ENCODE assay signal across 18 mouse cellular contexts in the genomic region with DNA sequence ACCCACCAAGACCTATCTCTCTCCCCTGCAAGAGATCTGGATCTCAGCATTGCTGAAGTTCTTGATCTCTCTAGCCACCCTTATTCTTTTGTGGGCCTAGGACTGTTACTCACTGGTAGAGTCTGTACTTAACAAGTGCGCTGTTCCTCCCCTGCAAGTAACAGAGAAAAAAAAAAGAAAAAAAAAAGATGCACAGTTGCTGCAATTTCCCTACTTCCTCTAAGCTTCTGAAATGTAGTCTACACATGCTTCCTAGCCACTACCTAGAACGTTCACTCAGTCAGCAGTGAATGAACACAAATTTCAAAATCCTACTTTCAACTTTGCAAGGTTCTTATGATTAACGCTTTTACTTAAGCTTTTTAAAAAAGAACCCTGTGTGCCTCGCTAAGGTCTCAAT.
"Had no signal": no experiment of that assay in that cellular context is flagged by ENCODE, and none has a peak within 500 bp of the region (broad histone marks: within the 10 kb centered on the region; RNA-seq: fewer than 3 reads in every experiment).

No protein-coding gene starts in this region.

- ATAC-seq: midbrain, embryonic 13.5 days; midbrain, embryonic 15.5 days had no signal

- H3K27me3 ChIP-seq: midbrain, embryonic 13.5 days; midbrain, embryonic 15.5 days; neural tube, embryonic 13.5 days; neural tube, embryonic 15.5 days had no signal

- H3K36me3 ChIP-seq: midbrain, embryonic 10.5 days; midbrain, embryonic 13.5 days; midbrain, embryonic 15.5 days; neural tube, embryonic 13.5 days; neural tube, embryonic 15.5 days had no signal

- H3K27ac ChIP-seq: midbrain, embryonic 10.5 days; neural tube, embryonic 13.5 days; neural tube, embryonic 15.5 days had no signal

- H3K4me2 ChIP-seq: lung, embryonic 14.5 days; midbrain, embryonic 13.5 days; midbrain, embryonic 15.5 days; neural tube, embryonic 13.5 days; neural tube, embryonic 15.5 days had no signal

- H3K4me3 ChIP-seq: midbrain, embryonic 10.5 days; midbrain, embryonic 13.5 days; midbrain, embryonic 15.5 days; myocyte; neural tube, embryonic 13.5 days; neural tube, embryonic 15.5 days had no signal

- DNase-seq: lung, adult 18-20 months; lung, embryonic 14.5 days; lung, postnatal 10 days; lung, postnatal 4 days; retina, postnatal 1 day; right cerebral cortex, adult 18-20 months; right cerebral cortex, postnatal 25 days; right cerebral cortex, postnatal 4 days; spleen, adult 18-20 months; thymus, adult 18-20 months; thymus, postnatal 14 days; thymus, postnatal 36 days had no signal

- H3K9me3 ChIP-seq: midbrain, embryonic 10.5 days; midbrain, embryonic 13.5 days; midbrain, embryonic 15.5 days; neural tube, embryonic 13.5 days; neural tube, embryonic 15.5 days had no signal

- H3K9ac ChIP-seq: lung, embryonic 14.5 days; midbrain, embryonic 13.5 days; midbrain, embryonic 15.5 days; neural tube, embryonic 13.5 days; neural tube, embryonic 15.5 days had no signal
